Mouse (Mus musculus) heart, postnatal 0 days (tissue): ENCODE measurements around the gene Sbf1. TPM values are rescaled to one million over a fixed set of nuclear protein-coding genes. Genes with fewer than 3 reads are reported as not detected.
A peak's percentile ranks its signal among the peaks of the same experiment; 100 is the strongest.

ENCODE experiments used
- ATAC-seq: fragments of 200-750 bp; cut with Nextera tagmentation; 2 replicates; pipeline ENCODE4 v1.8.0; 2017; ENCODE audit warnings: low read depth, moderate number of reproducible peaks, moderate library complexity; ENCODE audit not compliant: insufficient read depth
- DNase-seq: peaks from one replicate; pipeline ENCODE4 v3.0.0-alpha.2; 2016; ENCODE audit warnings: low spot score
- H3K27ac ChIP-seq: fragments of 300-500 bp; sonication (generic); 2 replicates; pipeline ENCODE4 v1.5.1; 2014; ENCODE audit warnings: low read depth, mild to moderate bottlenecking
- H3K27me3 ChIP-seq: fragments of 300-500 bp; sonication (generic); 2 replicates; pipeline ENCODE4 v1.6.1; 2014; ENCODE audit warnings: low read length, mixed read lengths; ENCODE audit not compliant: control insufficient read depth, insufficient read depth
- H3K36me3 ChIP-seq: fragments of 300-500 bp; sonication (generic); replicated peaks from 2 replicates; pipeline ENCODE4 v1.6.1; 2014; ENCODE audit warnings: low read length, mixed read lengths; ENCODE audit not compliant: control insufficient read depth, insufficient read depth
- H3K4me1 ChIP-seq: fragments of 300-500 bp; sonication (generic); 2 replicates; pipeline ENCODE4 v1.6.1; 2014; ENCODE audit warnings: antibody characterized with exemption; ENCODE audit not compliant: control insufficient read depth, insufficient read depth
- H3K4me2 ChIP-seq: fragments of 300-500 bp; sonication (generic); 2 replicates; pipeline ENCODE4 v1.6.1; 2014; ENCODE audit warnings: low read depth, mild to moderate bottlenecking, low read length, moderate library complexity
- H3K4me3 ChIP-seq: fragments of 300-500 bp; sonication (generic); 2 replicates; pipeline ENCODE4 v1.5.1; 2014; ENCODE audit warnings: low read depth, low read length
- H3K9ac ChIP-seq: fragments of 300-500 bp; sonication (generic); replicated peaks from 2 replicates; pipeline ENCODE4 v1.6.1; 2014; ENCODE audit warnings: low read depth, low read length, mixed read lengths
- H3K9me3 ChIP-seq: fragments of 300-500 bp; sonication (generic); replicated peaks from 2 replicates; pipeline ENCODE4 v1.6.1; 2016; ENCODE audit warnings: low read length; ENCODE audit not compliant: control insufficient read depth
- CTCF ChIP-seq: IDR thresholded peaks from 2 replicates; pipeline ENCODE4 v1.5.1; 2016; ENCODE audit warnings: antibody characterized with exemption, control low read depth, low read depth
- EP300 ChIP-seq: IDR thresholded peaks from 2 replicates; pipeline ENCODE4 v1.6.1; 2016; ENCODE audit warnings: antibody characterized with exemption, low read depth
- WGBS: fragments of 180-500 bp; shearing (Covaris S2); extraction: QIAGEN DNeasy Blood & Tissue Kit; methylation state at CpG from one replicate; pipeline ENCODE4 v1.1.7; 2014; 5-methylcytosine and 5-hydroxymethylcytosine counted together
- polyA plus RNA-seq: library from polyadenylated mRNA; unstranded; fragments of >200 nt; fragmentation: Nextera tagmentation; extraction: Ambion mirVana; gene quantifications from 2 replicates; pipeline ENCODE4 v1.2.1, GENCODE M21; 2015
- total RNA-seq: library from RNA; depleted of rRNA; stranded (reverse); fragments of >200 nt; gene quantifications from 2 replicates; pipeline ENCODE4 v1.2.3, GENCODE M21; 2014; ENCODE audit warnings: low replicate concordance

Sbf1 gene
- total and polyA plus RNA-seq, 2 experiments from 2014 or later: 25.6 to 147 TPM

- 0 out of 2 replicates have a peak, but pooled peaks cover 3% of the 10 kb centered on the region for H3K27me3 ChIP-seq
- TF ChIP-seq CTCF (peak; percentile 7; the same call in 1 of the 2 replicates), EP300 (no peak)
- peaks cover 13% of the 10 kb centered on the region for H3K4me1 ChIP-seq
- no peak overlapping the region for H3K27ac ChIP-seq
- no peak overlapping the region for H3K9ac ChIP-seq
- no peak for DNase-seq
- no peaks in the 10 kb centered on the region for H3K9me3 ChIP-seq
- 74% methylated on average over 11 of the region's 11 CpGs for WGBS
- ATAC-seq: no peak
- H3K4me3 ChIP-seq: no peak overlapping the region
- no peak overlapping the region for H3K4me2 ChIP-seq
- no peaks in the 10 kb centered on the region for H3K36me3 ChIP-seq
Measured at GRCm38 (mm10) chr15:89316146-89316545, 1.0 kb upstream of the Sbf1 start.

GRCm38 (mm10) chr15:89314511-89315189 is 461 bp downstream of the Sbf1 start:
- peak overlapping the region; percentile 31 for H3K27ac ChIP-seq
- under 1% methylated on average over 51 of the region's 58 CpGs for WGBS
- H3K27me3 ChIP-seq: no peaks in the 10 kb centered on the region
- TF ChIP-seq EP300: no peak
- TF ChIP-seq CTCF: no peak
- peaks cover 20% of the 10 kb centered on the region for H3K4me1 ChIP-seq
- H3K4me3 ChIP-seq: peak overlapping the region; percentile 72
- H3K9me3 ChIP-seq: no peaks in the 10 kb centered on the region
- peak overlapping the region; percentile 81 for H3K9ac ChIP-seq
- DNase-seq (peak; percentile 17), ATAC-seq (peak; percentile 16)
- no peaks in the 10 kb centered on the region for H3K36me3 ChIP-seq
- peak overlapping the region; percentile 93 for H3K4me2 ChIP-seq

- peak overlapping the region; percentile 93 for H3K4me2 ChIP-seq
- no peaks in the 10 kb centered on the region for H3K27me3 ChIP-seq
- H3K9ac ChIP-seq: peak overlapping the region; percentile 81
- H3K27ac ChIP-seq: no peak overlapping the region
- H3K36me3 ChIP-seq: no peaks in the 10 kb centered on the region
- no peaks in the 10 kb centered on the region for H3K9me3 ChIP-seq
- 28% methylated on average over 3 of the region's 3 CpGs for WGBS
- H3K4me3 ChIP-seq: peak overlapping the region; percentile 72
- no peak for TF ChIP-seq CTCF
- no peak for TF ChIP-seq EP300
- ATAC-seq (no peak), DNase-seq (no peak)
- H3K4me1 ChIP-seq: peaks cover 21% of the 10 kb centered on the region
Measured at GRCm38 (mm10) chr15:89314107-89314506, 1.0 kb downstream of the Sbf1 start.

GRCm38 (mm10) chr15:89313359-89313758 is 1.8 kb downstream of the Sbf1 start:
- no peak for DNase-seq
- no peak for ATAC-seq
- Histone ChIP-seq H3K4me1 (peaks cover 27% of the 10 kb centered on the region), H3K27me3 (no peaks in the 10 kb centered on the region), H3K36me3 (no peaks in the 10 kb centered on the region), H3K27ac (no peak overlapping the region), H3K4me2 (peak overlapping the region; percentile 93; the same call in 1 of the 2 replicates), H3K4me3 (no peak overlapping the region), H3K9ac (0 out of 2 replicates have a peak overlapping the region, but pooled peaks have one; percentile 8), H3K9me3 (no peaks in the 10 kb centered on the region)
- WGBS: 60% methylated on average over 4 of the region's 4 CpGs
- no peak for TF ChIP-seq EP300
- no peak for TF ChIP-seq CTCF

GRCm38 (mm10) chr15:89309962-89310498 is 5.1 kb downstream of the Sbf1 start:
- H3K4me3 ChIP-seq: no peak overlapping the region
- TF ChIP-seq CTCF: no peak
- no peak for TF ChIP-seq EP300
- no peaks in the 10 kb centered on the region for H3K27me3 ChIP-seq
- peak overlapping the region; percentile 40; the same call in 1 of the 2 replicates for H3K27ac ChIP-seq
- no peaks in the 10 kb centered on the region for H3K9me3 ChIP-seq
- WGBS: 49% methylated on average over 6 of the region's 6 CpGs
- peaks cover 17% of the 10 kb centered on the region for H3K36me3 ChIP-seq
- no peak for DNase-seq
- H3K9ac ChIP-seq: no peak overlapping the region
- no peak for ATAC-seq
- peaks cover 27% of the 10 kb centered on the region for H3K4me1 ChIP-seq
- H3K4me2 ChIP-seq: no peak overlapping the region
